Mouse (Mus musculus): ENCODE results near the gene Zfp59. TPM values are rescaled to one million over a fixed set of nuclear protein-coding genes. Genes with fewer than 3 reads are reported as not detected.

Zfp59 gene
- polyA plus RNA-seq (2015; fragmentation: Nextera tagmentation; extraction: Ambion mirVana), result 2.0 and 2.4 TPM in 2 replicates

GRCm38 (mm10) chr7:27838323-27839249 lies at the start of gene Zfp59:
TSS of gene Zfp59 (plus strand) at chr7:27838607.

GRCm38 (mm10) chr7:27806896-27807295 lies 31.5 kb upstream of the Zfp59 start, which contains the start of gene Zfp626:
TSS of gene Zfp626 (plus strand) at chr7:27807196.

GRCm38 (mm10) chr7:27857227-27857626 lies 18.8 kb downstream of the Zfp59 start, which contains the start of gene Zfp607a:
TSS of gene Zfp607a (plus strand) at chr7:27857527.

Other genes with a start within 250 kb of the Zfp59 start
- gene Akt2, start 247.1 kb upstream of the Zfp59 start, polyA plus RNA-seq (2015; fragmentation: Nextera tagmentation; extraction: Ambion mirVana), result 30.8 and 37.9 TPM in 2 replicates
- gene Ttc9b, start 184.7 kb upstream of the Zfp59 start, polyA plus RNA-seq (2015; fragmentation: Nextera tagmentation; extraction: Ambion mirVana), result not detected in 2 replicates
- gene Map3k10, start 164.0 kb upstream of the Zfp59 start, polyA plus RNA-seq (2015; fragmentation: Nextera tagmentation; extraction: Ambion mirVana), result 2.3 and 3.5 TPM in 2 replicates
- gene Zfp607b, start 149.3 kb upstream of the Zfp59 start, polyA plus RNA-seq (2015; fragmentation: Nextera tagmentation; extraction: Ambion mirVana), result 1.4 and 2.1 TPM in 2 replicates
- gene Zfp60, start 107.2 kb upstream of the Zfp59 start, polyA plus RNA-seq (2015; fragmentation: Nextera tagmentation; extraction: Ambion mirVana), result 5.5 and 6.4 TPM in 2 replicates
- 2.0 TPM in 2 replicates for gene Zfp626, start 31.4 kb upstream of the Zfp59 start, polyA plus RNA-seq (2015; fragmentation: Nextera tagmentation; extraction: Ambion mirVana)
- 1.5 and 1.8 TPM in 2 replicates for gene Zfp607a, start 18.9 kb downstream of the Zfp59 start, polyA plus RNA-seq (2015; fragmentation: Nextera tagmentation; extraction: Ambion mirVana)
- 2.0 and 2.2 TPM in 2 replicates for gene Zfp974, start 90.9 kb downstream of the Zfp59 start, polyA plus RNA-seq (2015; fragmentation: Nextera tagmentation; extraction: Ambion mirVana)
- gene Zfp780b, start 140.6 kb downstream of the Zfp59 start, polyA plus RNA-seq (2015; fragmentation: Nextera tagmentation; extraction: Ambion mirVana), result 8.2 and 9.0 TPM in 2 replicates
- 1.5 and 1.6 TPM in 2 replicates for gene Zfp850, start 175.5 kb downstream of the Zfp59 start, polyA plus RNA-seq (2015; fragmentation: Nextera tagmentation; extraction: Ambion mirVana)
- gene Psmc4, start 211.5 kb downstream of the Zfp59 start, polyA plus RNA-seq (2015; fragmentation: Nextera tagmentation; extraction: Ambion mirVana), result 130 and 134 TPM in 2 replicates
- gene Fcgbp, start 232.6 kb downstream of the Zfp59 start, polyA plus RNA-seq (2015; fragmentation: Nextera tagmentation; extraction: Ambion mirVana), result 0.07 and 0.08 TPM in 2 replicates

Data from spleen, postnatal 0 days (tissue).